ENCODE assay signal across 29 mouse cellular contexts in genomic region chr6:124696441-124697150, GRCm38 (mm10). TPM values are rescaled to one million over a fixed set of nuclear protein-coding genes. Genes with fewer than 3 reads are reported as not detected.
DNase-seq lines count a peak whose midpoint lies in the region; ATAC-seq and TF ChIP-seq lines count a peak whose summit lies in the region.
"Had no signal": no experiment of that assay in that cellular context is flagged by ENCODE, and none has a peak within 500 bp of the region (broad histone marks: within the 10 kb centered on the region; RNA-seq: fewer than 3 reads in every experiment).

No protein-coding gene starts in this region.

- H3K36me3 ChIP-seq in intestine, postnatal 0 days (ENCODE audit: control insufficient read depth, insufficient read depth), result peaks cover 28% of the 10 kb centered on the region
- H3K36me3 ChIP-seq in intestine, embryonic 15.5 days, result peaks cover 16% of the 10 kb centered on the region

- no peaks in the 10 kb centered on the region for H3K9me3 ChIP-seq in intestine, postnatal 0 days (ENCODE audit: control insufficient read depth)
- H3K9me3 ChIP-seq in intestine, embryonic 15.5 days, result no peaks in the 10 kb centered on the region
- H3K9me3 ChIP-seq: embryonic facial prominence, embryonic 12.5 days; embryonic facial prominence, embryonic 15.5 days; forebrain, embryonic 12.5 days; forebrain, embryonic 15.5 days; heart, embryonic 13.5 days had no signal

- 86% methylated on average over 7 of the region's 7 CpGs for WGBS in intestine, postnatal 0 days
- 89% methylated on average over 7 of the region's 7 CpGs for WGBS in intestine, embryonic 15.5 days

- no peak overlapping the region for H3K4me2 ChIP-seq in intestine, postnatal 0 days (replicated peaks; ENCODE audit: low read depth)
- no peak overlapping the region for H3K4me2 ChIP-seq in intestine, embryonic 15.5 days (replicated peaks)
- H3K4me2 ChIP-seq: embryonic facial prominence, embryonic 12.5 days; embryonic facial prominence, embryonic 15.5 days; forebrain, embryonic 12.5 days; forebrain, embryonic 15.5 days; heart, embryonic 13.5 days; hindbrain, embryonic 14.5 days had no signal

- H3K27ac ChIP-seq in intestine, postnatal 0 days (ENCODE audit: low read depth, low read length), result 0 out of 2 replicates have a peak overlapping the region, but pooled peaks have one; percentile 8
- H3K27ac ChIP-seq in intestine, embryonic 15.5 days, result no peak overlapping the region
- H3K27ac ChIP-seq: embryonic facial prominence, embryonic 12.5 days; embryonic facial prominence, embryonic 15.5 days; forebrain, embryonic 12.5 days; forebrain, embryonic 15.5 days; heart, embryonic 13.5 days; hindbrain, embryonic 14.5 days; hindbrain, postnatal 0 days had no signal

- H3K9ac ChIP-seq in intestine, postnatal 0 days (ENCODE audit: low read depth, low read length), result no peak overlapping the region
- H3K9ac ChIP-seq in intestine, embryonic 15.5 days, result no peak overlapping the region
- H3K9ac ChIP-seq: embryonic facial prominence, embryonic 12.5 days; embryonic facial prominence, embryonic 15.5 days; forebrain, embryonic 12.5 days; forebrain, embryonic 15.5 days; heart, embryonic 13.5 days; hindbrain, embryonic 14.5 days had no signal

- TF ChIP-seq CTCF in intestine, postnatal 0 days (IDR thresholded peaks at IDR 0.05; ENCODE audit: low read depth), result no peak

- H3K27me3 ChIP-seq in intestine, postnatal 0 days (replicated peaks; ENCODE audit: control insufficient read depth, insufficient read depth, low read length), result no peaks in the 10 kb centered on the region
- H3K27me3 ChIP-seq in intestine, embryonic 15.5 days (replicated peaks), result no peaks in the 10 kb centered on the region
- H3K27me3 ChIP-seq: embryonic facial prominence, embryonic 12.5 days; embryonic facial prominence, embryonic 15.5 days; forebrain, embryonic 12.5 days; forebrain, embryonic 15.5 days; heart, embryonic 13.5 days; Patski had no signal

- no peak for ATAC-seq in intestine, postnatal 0 days
- no peak for ATAC-seq in intestine, embryonic 15.5 days
- ATAC-seq in CD4-positive, CD25-positive, alpha-beta regulatory T cell, adult 4 months, result no peak
- ATAC-seq: forebrain, embryonic 15.5 days; hindbrain, postnatal 0 days; inflammation-experienced regulatory T-cells, adult 6 months; Patski had no signal

- H3K4me3 ChIP-seq in intestine, postnatal 0 days (ENCODE audit: low read depth, low read length), result no peak overlapping the region
- H3K4me3 ChIP-seq in intestine, embryonic 15.5 days (replicated peaks), result no peak overlapping the region
- H3K4me3 ChIP-seq: embryonic facial prominence, embryonic 12.5 days; embryonic facial prominence, embryonic 15.5 days; erythroblast, embryonic 14.5 days; forebrain, embryonic 12.5 days; forebrain, embryonic 15.5 days; heart, embryonic 13.5 days had no signal

- H3K4me1 ChIP-seq in intestine, postnatal 0 days (replicated peaks; ENCODE audit: control insufficient read depth, insufficient read depth, low read length), result no peaks in the 10 kb centered on the region
- peaks cover 20% of the 10 kb centered on the region for H3K4me1 ChIP-seq in intestine, embryonic 15.5 days (replicated peaks)

- peak; percentile 32 for DNase-seq in adrenal gland, postnatal 10 days
- DNase-seq in adrenal gland, adult 8-10 months, result no peak
- DNase-seq in 3T3-L1 (ENCODE audit: low read depth, low spot score) (peak; percentile 71), adipocyte (ENCODE audit: low spot score) (peak; percentile 77)
- DNase-seq in lung, postnatal 10 days, result no peak
- DNase-seq: adrenal gland, postnatal 14 days; B cell, adult 2 months; cerebellum, adult 11 months; cerebellum, adult 2 months; cerebellum, adult 9-11 months; cerebellum, postnatal 25 days; gastrocnemius, postnatal 14 days; heart, adult 11 months; heart, postnatal 14 days; heart, postnatal 4 days; kidney, adult 11 months had no signal

RNA-seq across cellular contexts. Expression of gene Emg1, which starts 15.4 kb away (rescaled TPM):
- total RNA-seq in adrenal gland, postnatal 10 days (2021), result 10 to 100 TPM; 85.5 to 94.1 TPM
- 10 to 100 TPM; 81.9 to 100.0 (median 86.2) TPM for total RNA-seq in adrenal gland, adult 8-10 months (2022)
- 96.6 and 97.3 TPM in 2 replicates for polyA plus RNA-seq in intestine, postnatal 0 days (2015; fragmentation: Nextera tagmentation; extraction: Ambion mirVana)
- polyA plus RNA-seq in intestine, embryonic 15.5 days (2015; fragmentation: Nextera tagmentation; extraction: Ambion mirVana), result 225 and 231 TPM in 2 replicates
- 100 to 1,000 TPM; 465 to 483 TPM for polyA plus RNA-seq in CD4-positive, CD25-positive, alpha-beta regulatory T cell, adult 4 months (2017; shearing (Covaris generic))

RNA-seq across cellular contexts. Expression of gene Phb2, which starts 15.5 kb away (rescaled TPM):
- 100 to 1,000 TPM; 452 to 487 TPM for total RNA-seq in adrenal gland, postnatal 10 days (2021)
- 100 to 1,000 TPM; 255 to 303 (median 272) TPM for total RNA-seq in adrenal gland, adult 8-10 months (2022)
- 249 and 255 TPM in 2 replicates for polyA plus RNA-seq in intestine, postnatal 0 days (2015; fragmentation: Nextera tagmentation; extraction: Ambion mirVana)
- 497 and 503 TPM in 2 replicates for polyA plus RNA-seq in intestine, embryonic 15.5 days (2015; fragmentation: Nextera tagmentation; extraction: Ambion mirVana)
- polyA plus RNA-seq in CD4-positive, CD25-positive, alpha-beta regulatory T cell, adult 4 months (2017; shearing (Covaris generic)), result 10 to 100 TPM; 56.1 to 59.9 TPM

RNA-seq across cellular contexts. Expression of gene Lpcat3, which starts 33.8 kb away (rescaled TPM):
- 10 to 100 TPM; 80.8 to 85.7 TPM for total RNA-seq in adrenal gland, postnatal 10 days (2021)
- total RNA-seq in adrenal gland, adult 8-10 months (2022), result 100 to 1,000 TPM in 1 of 4 experiments, 10 to 100 TPM in 3; 75.1 to 111 (median 90.7) TPM
- 209 and 212 TPM in 2 replicates for polyA plus RNA-seq in intestine, postnatal 0 days (2015; fragmentation: Nextera tagmentation; extraction: Ambion mirVana)
- polyA plus RNA-seq in intestine, embryonic 15.5 days (2015; fragmentation: Nextera tagmentation; extraction: Ambion mirVana), result 134 and 145 TPM in 2 replicates
- 10 to 100 TPM; 33.5 to 35.0 TPM for polyA plus RNA-seq in CD4-positive, CD25-positive, alpha-beta regulatory T cell, adult 4 months (2017; shearing (Covaris generic))

RNA-seq across cellular contexts. Expression of gene Ptpn6, which starts 41.9 kb away (rescaled TPM):
- total RNA-seq in adrenal gland, postnatal 10 days (2021), result 10 to 100 TPM; 13.0 to 13.5 TPM
- total RNA-seq in adrenal gland, adult 8-10 months (2022), result 10 to 100 TPM; 14.1 to 21.6 (median 15.0) TPM
- 17.4 TPM in 2 replicates for polyA plus RNA-seq in intestine, postnatal 0 days (2015; fragmentation: Nextera tagmentation; extraction: Ambion mirVana)
- polyA plus RNA-seq in intestine, embryonic 15.5 days (2015; fragmentation: Nextera tagmentation; extraction: Ambion mirVana), result 16.7 and 17.7 TPM in 2 replicates
- polyA plus RNA-seq in CD4-positive, CD25-positive, alpha-beta regulatory T cell, adult 4 months (2017; shearing (Covaris generic)), result 100 to 1,000 TPM; 187 to 310 TPM

RNA-seq across cellular contexts. Expression of gene Grcc10, which starts 44.6 kb away (rescaled TPM):
- total RNA-seq in adrenal gland, postnatal 10 days (2021), result 100 to 1,000 TPM; 321 to 324 TPM
- 100 to 1,000 TPM; 348 to 417 (median 368) TPM for total RNA-seq in adrenal gland, adult 8-10 months (2022)
- polyA plus RNA-seq in intestine, postnatal 0 days (2015; fragmentation: Nextera tagmentation; extraction: Ambion mirVana), result 238 and 259 TPM in 2 replicates
- 337 and 341 TPM in 2 replicates for polyA plus RNA-seq in intestine, embryonic 15.5 days (2015; fragmentation: Nextera tagmentation; extraction: Ambion mirVana)
- 100 to 1,000 TPM; 509 to 554 TPM for polyA plus RNA-seq in CD4-positive, CD25-positive, alpha-beta regulatory T cell, adult 4 months (2017; shearing (Covaris generic))

Comparison
In these comparisons a context has a peak if more than half of its experiments do, and no peak if none do; other contexts are left out.
1. DNase-seq: peak in adrenal gland, postnatal 10 days (single experiment), 3T3-L1 (single experiment) and adipocyte (single experiment); none in adrenal gland, adult 8-10 months (single experiment) and lung, postnatal 10 days (single experiment).